Mouse (Mus musculus): ENCODE results near the gene Impg1.

DNA sequence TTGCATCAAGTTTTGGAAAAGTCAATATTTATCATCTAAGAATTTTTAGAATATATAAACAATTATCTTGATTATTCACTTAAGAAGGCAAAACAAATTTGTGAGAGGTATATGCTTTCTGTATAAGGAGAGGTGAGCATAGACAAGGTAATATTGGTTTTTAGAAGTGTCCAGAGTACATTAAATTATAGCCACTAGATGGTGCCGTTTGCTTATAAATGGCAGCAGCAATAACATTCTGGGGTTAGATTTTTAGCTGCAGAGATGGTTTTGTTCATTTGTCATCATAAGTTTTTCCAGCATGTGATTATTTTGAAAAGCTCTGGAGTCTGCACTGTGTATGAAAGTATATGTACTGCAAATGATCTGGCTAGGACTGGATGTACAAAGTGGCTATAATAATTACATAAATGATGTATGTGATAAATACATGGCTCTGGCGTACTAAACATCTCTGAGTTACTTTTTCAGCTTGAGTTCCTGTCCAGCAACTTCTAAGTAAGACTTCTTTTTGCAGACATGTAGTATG is 172.2 kb downstream of the Impg1 start:
- TF ChIP-seq CTCF (conservative IDR thresholded peaks at IDR 0.05; ENCODE audit: insufficient read depth, insufficient read length, low read depth, low read length): no peak
- no peak for TF ChIP-seq POLR2A (IDR thresholded peaks at IDR 0.05; ENCODE audit: low read depth, low read length)
